Mouse (Mus musculus) frontal cortex, adult 2 months (tissue): Measurements from ENCODE around the gene Adat3. TPM values are rescaled to one million over a fixed set of nuclear protein-coding genes. Genes with fewer than 3 reads are reported as not detected.
"Not testable (repeated sequence)": the region's sequence is repeated elsewhere in the genome, so short reads cannot be mapped to it uniquely, and the experiment has no call there.

Experiments used
- DNase-seq, 2 experiments: peaks; one replicate each; pipeline ENCODE4 v3.0.0; 2022; ENCODE audit warnings: low spot score in 1 of 2; ENCODE audit errors: extremely low spot score in 1 of 2
- polyA plus RNA-seq: library from polyadenylated mRNA; depleted of rRNA; stranded (reverse); fragments of >200 nt; gene quantifications from 2 replicates; pipeline ENCODE4 v1.2.3, GENCODE M21; 2012

The Adat3 gene
- polyA plus RNA-seq, 1 experiment = 5.6 TPM

DNA sequence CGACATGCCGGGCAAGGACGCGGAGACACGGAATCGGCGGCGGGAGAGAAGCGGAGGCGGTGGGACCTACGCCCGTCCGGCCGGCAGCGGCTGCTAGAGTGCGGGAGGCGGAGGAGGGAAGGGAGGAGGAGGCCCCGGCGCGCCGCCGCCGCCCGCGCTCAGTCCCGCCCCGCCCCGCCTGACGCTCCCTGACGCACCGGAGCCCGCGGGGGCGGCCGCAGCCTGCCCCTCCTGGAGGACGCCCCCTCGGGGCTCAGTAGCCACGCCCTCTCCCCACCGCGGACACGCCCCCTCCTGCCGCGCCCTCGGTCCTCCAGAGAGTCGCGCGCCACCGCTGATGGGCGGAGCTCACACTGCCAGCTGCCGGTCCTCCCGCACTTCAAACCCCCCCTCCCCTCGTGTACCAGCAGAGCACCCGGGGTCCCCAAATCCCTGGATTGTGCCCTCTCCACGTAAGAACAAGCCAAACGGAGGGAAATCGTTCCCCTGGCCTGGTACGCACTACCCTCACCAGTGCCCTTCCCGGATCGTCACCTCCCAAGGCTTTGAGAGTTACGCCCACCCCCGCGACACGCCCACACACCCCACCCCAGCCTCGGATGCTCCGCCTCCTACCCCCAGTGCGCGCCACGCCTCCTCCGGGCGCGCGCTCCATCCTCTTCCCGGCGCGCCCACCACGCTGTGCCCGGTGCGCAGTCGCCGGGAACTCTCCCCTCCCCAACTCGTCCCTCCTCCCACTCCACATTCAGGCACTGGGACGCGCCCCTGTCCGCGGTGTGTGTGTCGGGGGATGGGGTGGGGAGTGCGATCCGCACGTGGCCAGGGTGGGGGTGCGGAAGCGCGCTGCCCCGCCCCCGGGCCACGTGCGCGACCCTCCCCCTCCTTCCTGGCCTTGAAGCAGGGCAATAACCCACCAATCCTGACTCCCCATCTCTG, 25.2 kb upstream of the Adat3 start, which contains the start of gene Klf16:
Klf16 (minus strand) TSS at position 127 of the 936 bp plus-strand sequence.
- peak; percentile 90 to 94 for DNase-seq

GRCm38 (mm10) chr10:80578131-80578750, 24.4 kb upstream of the Adat3 start:
- peak in 1 of 2 experiments; percentile 67 for DNase-seq

DNA sequence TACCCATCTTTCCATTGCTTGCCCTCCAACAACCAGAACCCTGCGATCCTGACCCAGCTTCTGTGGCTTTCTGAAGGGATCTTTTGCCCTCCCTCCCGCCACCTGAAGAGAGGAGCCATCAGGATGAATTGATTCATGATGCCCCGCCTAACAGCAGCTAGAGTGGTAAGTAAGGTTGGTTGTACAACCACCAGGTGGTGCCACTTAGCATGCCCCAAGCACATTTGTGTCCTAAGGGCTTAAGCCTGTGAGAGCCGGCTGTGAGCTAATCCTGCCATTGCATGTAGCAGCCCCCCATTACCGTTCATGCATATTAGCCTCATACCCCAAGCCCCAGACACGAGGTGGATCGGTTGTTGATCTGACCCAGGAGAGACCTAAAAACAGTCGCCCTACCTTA, 23.8 kb upstream of the Adat3 start:
- DNase-seq = peak in 1 of 2 experiments; percentile 64

DNA sequence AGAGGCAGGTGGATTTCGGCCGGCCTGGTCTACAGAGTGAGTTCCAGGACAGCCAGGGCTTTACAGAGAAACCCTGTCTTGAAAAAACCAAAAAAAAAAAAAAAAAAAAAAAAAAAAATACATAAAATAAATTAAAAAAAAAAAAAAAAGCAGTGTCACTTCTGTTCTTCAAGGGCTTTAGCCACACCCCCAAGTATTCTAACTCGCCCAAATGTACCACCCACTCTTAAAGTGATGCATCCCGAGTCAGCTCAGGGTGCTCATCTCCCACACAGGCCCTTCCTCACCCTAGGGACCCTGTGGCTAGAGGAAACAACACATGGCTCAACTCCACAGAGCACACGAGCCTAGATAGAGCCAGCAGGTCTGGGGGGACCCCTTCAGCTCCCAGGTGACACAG, 19.6 kb upstream of the Adat3 start:
- no peak for DNase-seq

- no peak for DNase-seq
Observed at GRCm38 (mm10) chr10:80584045-80584488, 18.6 kb upstream of the Adat3 start.

- no peak for DNase-seq
Observed at GRCm38 (mm10) chr10:80584642-80585552, 17.8 kb upstream of the Adat3 start.

DNA sequence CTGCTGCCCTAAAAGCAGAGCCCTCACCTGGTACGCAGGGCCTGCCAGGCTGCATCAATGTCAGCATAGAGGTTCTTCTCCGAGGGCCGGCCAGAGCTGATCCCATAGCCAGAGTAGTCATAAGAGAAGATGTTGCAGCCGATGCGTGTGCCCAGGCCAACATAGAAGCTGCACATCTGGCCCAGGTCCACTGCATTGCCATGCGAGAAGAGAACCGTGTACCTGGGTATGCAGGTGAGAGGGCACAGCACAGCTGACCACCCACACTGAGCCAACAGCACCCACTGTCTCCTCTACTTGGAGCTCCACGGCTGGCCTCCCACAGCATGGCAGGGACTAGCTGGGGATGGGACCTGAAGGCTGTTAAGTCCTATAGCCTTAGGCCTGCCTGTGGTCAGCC, 17.1 kb upstream of the Adat3 start:
- DNase-seq = no peak

DNA sequence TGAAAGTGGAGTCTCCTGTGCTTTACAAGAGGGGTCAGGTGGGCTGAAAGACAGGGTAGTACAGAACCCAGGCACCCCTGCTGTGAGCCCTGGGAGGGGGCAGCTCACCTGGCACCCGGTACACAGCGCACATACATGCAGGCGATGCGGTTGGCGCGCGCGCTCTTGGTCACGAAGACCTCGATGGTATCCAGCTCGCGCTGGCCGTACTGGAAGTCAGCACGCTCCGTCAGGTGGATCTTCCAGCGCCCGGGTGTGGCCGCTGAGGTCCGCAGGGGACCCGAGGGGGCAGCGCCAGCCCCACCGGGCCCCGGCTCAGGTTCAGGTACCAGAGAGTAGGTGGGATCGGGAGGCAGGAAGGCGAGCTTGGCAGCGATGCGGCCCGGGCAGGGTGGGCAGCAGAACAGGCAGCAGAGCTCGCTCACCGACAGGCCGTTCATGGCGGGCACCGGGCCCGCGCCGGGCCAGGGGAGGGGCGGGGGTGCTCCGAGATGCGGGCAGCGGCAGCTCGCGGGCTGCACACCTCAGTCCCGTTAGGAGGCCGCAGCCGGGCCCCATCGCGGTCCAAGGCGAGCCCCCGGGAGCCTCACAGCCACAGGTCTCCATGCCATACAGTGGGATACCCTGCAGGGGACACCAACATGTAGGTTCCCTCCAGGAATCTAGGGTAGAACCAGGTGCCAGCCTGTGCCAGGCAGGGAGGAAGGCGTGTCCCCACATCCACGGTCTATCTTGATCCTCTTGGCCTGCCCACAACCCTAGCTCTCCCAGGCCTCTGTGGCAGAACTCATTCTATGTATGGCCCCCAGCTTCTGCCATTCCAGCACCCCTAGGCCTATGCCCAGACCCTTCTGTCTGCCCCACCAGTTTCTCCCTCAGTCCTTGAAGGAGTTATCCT, 16.0 kb upstream of the Adat3 start:
- no peak for DNase-seq

DNA sequence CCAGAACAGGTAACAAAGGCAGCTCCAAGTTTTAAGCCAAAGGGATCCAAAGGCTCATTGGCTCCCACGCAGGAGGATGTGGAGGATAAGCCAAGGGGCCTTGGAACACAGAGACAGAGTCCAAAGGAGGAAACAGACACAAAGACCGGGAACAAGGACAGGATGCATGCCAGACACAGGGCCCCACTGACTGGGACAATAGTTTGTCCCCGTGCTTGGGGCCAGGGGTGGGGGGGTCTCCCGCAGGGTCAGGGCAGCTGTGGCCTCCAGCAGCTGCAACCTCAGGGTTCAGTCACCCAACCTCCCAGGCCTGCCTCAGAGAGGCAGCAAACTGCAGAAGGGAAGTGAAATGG, 15.4 kb upstream of the Adat3 start:
- DNase-seq = no peak

DNA sequence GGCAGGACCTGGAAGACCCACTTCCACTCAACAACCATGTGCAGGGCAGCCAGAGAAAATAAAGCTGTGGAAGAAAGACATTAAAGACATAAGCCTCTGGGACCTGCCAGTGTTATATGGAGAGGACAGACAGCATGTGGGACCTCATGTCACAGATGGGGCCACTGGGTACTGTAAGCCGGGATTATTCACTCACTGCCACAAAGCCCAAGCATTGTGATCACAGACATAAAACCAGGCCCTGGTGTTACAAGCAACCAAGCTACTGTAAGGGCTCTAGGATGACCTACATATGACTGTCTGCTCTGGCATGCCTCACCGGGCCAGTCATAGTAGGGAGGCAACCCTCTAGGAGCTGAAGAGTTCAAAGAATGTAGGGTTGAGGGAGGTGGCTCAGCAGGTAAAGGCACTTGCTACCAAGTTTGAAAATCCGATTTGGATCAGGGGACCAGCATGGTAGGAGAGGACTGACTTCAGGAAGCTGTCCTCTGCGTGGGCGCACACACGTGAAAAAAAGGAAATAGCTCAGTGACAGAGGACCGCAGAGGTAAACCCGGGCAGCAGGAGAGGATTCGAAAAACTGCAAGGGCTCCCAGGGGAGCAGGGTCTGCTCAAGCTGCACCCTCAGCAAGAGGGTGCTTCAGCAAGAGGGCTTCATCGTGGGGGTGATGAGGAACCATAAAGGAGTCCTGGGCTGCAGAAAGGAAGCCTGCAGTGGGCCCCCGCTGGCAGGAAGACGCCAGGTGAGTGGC, 13.4 kb upstream of the Adat3 start:
- no peak for DNase-seq

DNA sequence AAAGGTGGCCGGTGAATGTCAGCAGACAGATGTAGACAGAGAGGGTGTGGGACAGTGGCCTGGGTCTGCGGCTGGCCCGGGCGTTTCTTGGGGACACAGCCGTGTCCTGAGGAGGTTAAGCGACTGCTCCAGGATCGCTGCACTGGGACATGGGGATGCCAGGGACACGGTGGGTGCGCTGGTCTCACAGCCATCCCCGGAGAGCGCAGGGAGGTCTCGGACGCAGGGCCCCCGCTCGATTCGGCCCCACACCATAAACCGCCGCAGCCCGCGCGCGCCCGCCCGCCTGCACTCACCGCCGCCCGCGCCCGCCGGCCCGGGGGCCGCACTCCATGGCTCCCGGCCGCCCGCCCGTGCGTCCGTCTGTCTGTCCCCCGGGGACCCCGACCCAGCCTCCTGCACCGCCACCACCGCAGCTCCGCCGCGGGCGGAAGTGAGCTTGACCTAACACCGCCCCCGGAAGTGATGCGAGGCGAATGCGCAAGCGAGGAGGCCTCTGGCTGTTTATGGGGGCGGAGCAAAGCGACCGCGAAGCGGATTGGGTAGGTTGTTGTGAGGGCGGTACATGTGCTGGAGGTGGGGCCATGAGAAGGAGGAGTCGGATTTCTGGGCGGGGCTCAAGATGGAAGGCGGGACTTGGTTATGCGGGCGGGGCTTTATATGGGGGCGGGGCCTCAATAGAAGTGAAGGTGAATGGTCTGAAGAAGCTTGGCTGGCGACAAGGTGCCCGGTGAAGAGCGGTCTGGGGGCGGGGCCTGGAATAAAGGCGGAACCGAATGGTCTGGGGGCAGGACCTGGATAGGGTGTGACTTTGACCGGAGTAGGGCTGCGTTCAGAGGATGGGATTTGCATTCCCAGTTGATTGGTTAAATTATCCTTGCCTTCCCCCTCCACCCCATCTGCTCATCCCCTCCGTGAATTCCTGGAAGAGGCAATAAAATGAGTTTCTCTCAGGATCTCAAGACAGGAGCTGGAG, 12.5 kb upstream of the Adat3 start, which contains the start of gene Abhd17a:
Abhd17a (minus strand) TSS at position 463 of the 976 bp plus-strand sequence.
- peak; percentile 92 to 93 for DNase-seq

GRCm38 (mm10) chr10:80596318-80596717, 6.4 kb upstream of the Adat3 start:
- no peak for DNase-seq

- no peak for DNase-seq
Observed at GRCm38 (mm10) chr10:80603364-80603763, 684 bp downstream of the Adat3 start.

- DNase-seq = no peak
Observed at GRCm38 (mm10) chr10:80604001-80604509, 1.4 kb downstream of the Adat3 start.

GRCm38 (mm10) chr10:80604988-80605387, 2.3 kb downstream of the Adat3 start:
- DNase-seq = no peak

DNA sequence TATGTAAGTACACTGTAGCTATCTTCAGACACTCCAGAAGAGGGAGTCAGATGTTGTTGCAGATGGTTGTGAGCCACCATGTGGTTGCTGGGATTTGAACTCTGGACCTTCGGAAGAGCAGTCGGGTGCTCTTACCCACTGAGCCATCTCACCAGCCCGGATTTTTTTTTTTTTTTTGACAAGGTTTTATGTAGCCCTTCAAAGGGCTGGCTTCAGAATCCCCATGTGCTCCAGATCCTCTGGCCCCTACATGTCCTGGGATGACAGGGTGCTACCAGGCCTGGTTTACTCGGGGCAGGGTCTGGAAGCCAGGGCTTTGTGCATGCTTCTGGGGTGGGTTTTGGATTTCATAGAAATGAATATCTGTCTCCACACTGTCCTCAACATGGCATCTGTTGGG, 3.0 kb downstream of the Adat3 start, which contains the start of gene Gm49322:
Gm49322 (plus strand) TSS at position 301 of the 400 bp plus-strand sequence.
- not testable (repeated sequence) for DNase-seq

GRCm38 (mm10) chr10:80606306-80606705, 3.6 kb downstream of the Adat3 start:
- no peak for DNase-seq
